In the genomic region with DNA sequence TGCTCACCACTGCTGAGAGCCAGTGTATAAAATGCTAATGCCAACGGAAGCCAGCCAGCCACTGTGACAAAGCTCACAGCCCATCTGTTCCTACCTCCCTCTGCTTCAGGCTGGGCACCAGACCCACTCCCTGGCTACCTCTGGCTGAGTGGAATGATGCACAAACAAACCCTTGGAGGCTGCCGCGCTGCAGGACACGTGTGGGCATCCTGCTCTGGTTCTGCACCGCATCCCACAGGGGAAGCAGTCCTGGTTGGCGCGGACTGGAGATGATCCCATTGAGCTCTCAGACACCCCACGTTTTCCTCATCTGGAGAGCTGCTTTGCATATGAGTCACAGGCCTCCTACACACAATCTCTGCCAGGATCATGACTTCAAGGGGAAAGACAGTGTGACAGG, we compare ENCODE assay signal across 9 mouse cellular contexts.
DNase-seq lines count a peak whose midpoint lies in the region; ATAC-seq lines count a peak whose summit lies in the region.
"Had no signal": no experiment of that assay in that cellular context is flagged by ENCODE, and none has a peak within 500 bp of the region (broad histone marks: within the 10 kb centered on the region; RNA-seq: fewer than 3 reads in every experiment).

No protein-coding gene starts in this region.

- no peak overlapping the region for H3K9ac ChIP-seq in kidney, embryonic 14.5 days (ENCODE audit: low read depth, low read length)
- no peak overlapping the region for H3K9ac ChIP-seq in forebrain, embryonic 16.5 days (replicated peaks; ENCODE audit: low read depth, low read length)

- H3K4me2 ChIP-seq in kidney, embryonic 14.5 days (replicated peaks; ENCODE audit: low read depth, low read length): no peak overlapping the region
- H3K4me2 ChIP-seq in forebrain, embryonic 16.5 days (ENCODE audit: low read length): no peak overlapping the region

- 0 out of 2 replicates have a peak, but pooled peaks have one; percentile 24 for ATAC-seq in kidney, embryonic 14.5 days (ENCODE audit: low FRiP score, low TSS enrichment)
- ATAC-seq in forebrain, embryonic 16.5 days: peak; percentile 68
- ATAC-seq: midbrain, embryonic 16.5 days had no signal

- H3K4me1 ChIP-seq in kidney, embryonic 14.5 days (ENCODE audit: control insufficient read depth, insufficient read depth, low read length): no peaks in the 10 kb centered on the region
- H3K4me1 ChIP-seq in forebrain, embryonic 16.5 days (replicated peaks; ENCODE audit: control insufficient read depth, insufficient read depth, low read length): peaks cover 11% of the 10 kb centered on the region

- H3K4me3 ChIP-seq in kidney, embryonic 14.5 days (ENCODE audit: low read length): no peak overlapping the region
- no peak overlapping the region for H3K4me3 ChIP-seq in forebrain, embryonic 16.5 days (replicated peaks; ENCODE audit: low read length)

- 55% methylated on average over 8 of the region's 8 CpGs for WGBS in kidney, embryonic 14.5 days
- WGBS in forebrain, embryonic 16.5 days: 41% methylated on average over 8 of the region's 8 CpGs

- no peak overlapping the region for H3K27ac ChIP-seq in kidney, embryonic 14.5 days (ENCODE audit: low read depth, low read length)
- H3K27ac ChIP-seq in forebrain, embryonic 16.5 days (ENCODE audit: low read length): no peak overlapping the region

- DNase-seq in kidney, postnatal 10 days: no peak
- peak; percentile 52 to 60 for DNase-seq in layer of hippocampus, postnatal 10 days (ENCODE audit: low spot score in 2 of 2)
- DNase-seq in right cerebral cortex, postnatal 25 days: peak; percentile 85
- no peak for DNase-seq in retina, postnatal 1 day
- DNase-seq in natural killer cell, adult 2 months (ENCODE audit: low spot score in 2 of 2): no peak
- no peak for DNase-seq in urinary bladder, postnatal 25 days (ENCODE audit: low spot score)

- H3K9me3 ChIP-seq in kidney, embryonic 14.5 days (ENCODE audit: control insufficient read depth, low read length): no peaks in the 10 kb centered on the region
- no peaks in the 10 kb centered on the region for H3K9me3 ChIP-seq in forebrain, embryonic 16.5 days (ENCODE audit: control insufficient read depth, low read length)

- peaks cover 17% of the 10 kb centered on the region for H3K27me3 ChIP-seq in kidney, embryonic 14.5 days (ENCODE audit: control insufficient read depth, insufficient read depth, low read length)
- H3K27me3 ChIP-seq in forebrain, embryonic 16.5 days (replicated peaks; ENCODE audit: control insufficient read depth, insufficient read depth, low read length): no peaks in the 10 kb centered on the region

- H3K36me3 ChIP-seq in kidney, embryonic 14.5 days (ENCODE audit: control insufficient read depth, insufficient read depth, low read length): no peaks in the 10 kb centered on the region
- H3K36me3 ChIP-seq in forebrain, embryonic 16.5 days (ENCODE audit: control insufficient read depth, insufficient read depth): no peaks in the 10 kb centered on the region

Comparison
In these comparisons a context has a peak if more than half of its experiments do, and no peak if none do; other contexts are left out.
1. DNase-seq: peak in layer of hippocampus, postnatal 10 days (2 of 2) and right cerebral cortex, postnatal 25 days (single experiment); none in kidney, postnatal 10 days (single experiment), retina, postnatal 1 day (single experiment), natural killer cell, adult 2 months (0 of 2) and urinary bladder, postnatal 25 days (single experiment).